Mouse (Mus musculus) stomach, embryonic 14.5 days (tissue): ENCODE data around the gene 4921524J17Rik. TPM values are rescaled to one million over a fixed set of nuclear protein-coding genes. Genes with fewer than 3 reads are reported as not detected.

Experiments used
- ATAC-seq: fragments of 200-750 bp; cut with Nextera tagmentation; 2 replicates; pipeline ENCODE4 v1.8.0; 2017; ENCODE audit warnings: low read depth, moderate TSS enrichment; ENCODE audit not compliant: insufficient number of reproducible peaks, insufficient read depth, low FRiP score
- H3K27ac ChIP-seq: fragments of 300-500 bp; sonication (generic); 2 replicates; pipeline ENCODE4 v1.5.1; 2014; ENCODE audit warnings: mild to moderate bottlenecking, low read length, moderate library complexity, mixed read lengths
- H3K27me3 ChIP-seq: fragments of 300-500 bp; sonication (generic); 2 replicates; pipeline ENCODE4 v1.6.1; 2014; ENCODE audit warnings: low read length, control low read depth, mixed read lengths; ENCODE audit not compliant: control insufficient read depth, insufficient read depth
- H3K36me3 ChIP-seq: fragments of 300-500 bp; sonication (generic); 2 replicates; pipeline ENCODE4 v1.6.1; 2014; ENCODE audit warnings: mild to moderate bottlenecking, control low read depth, low read length, moderate library complexity, mixed read lengths; ENCODE audit not compliant: control insufficient read depth, insufficient read depth
- H3K4me1 ChIP-seq: fragments of 300-500 bp; sonication (generic); 2 replicates; pipeline ENCODE4 v1.6.1; 2014; ENCODE audit warnings: low read length, control low read depth, mixed read lengths; ENCODE audit not compliant: control insufficient read depth, insufficient read depth
- H3K4me2 ChIP-seq: fragments of 300-500 bp; sonication (generic); replicated peaks from 2 replicates; pipeline ENCODE4 v1.6.1; 2014; ENCODE audit warnings: low read depth, low read length, control low read depth
- H3K4me3 ChIP-seq: fragments of 300-500 bp; sonication (generic); 2 replicates; pipeline ENCODE4 v1.5.1; 2014; ENCODE audit warnings: low read depth, low read length, control low read depth
- H3K9ac ChIP-seq: fragments of 300-500 bp; sonication (generic); replicated peaks from 2 replicates; pipeline ENCODE4 v1.6.1; 2014; ENCODE audit warnings: low read depth, mild to moderate bottlenecking, control low read depth, low read length, moderate library complexity, mixed read lengths
- H3K9me3 ChIP-seq: fragments of 300-500 bp; sonication (generic); 2 replicates; pipeline ENCODE4 v1.6.1; 2016; ENCODE audit warnings: low read depth, low read length, control low read depth; ENCODE audit not compliant: control insufficient read depth
- WGBS: fragments of 180-500 bp; shearing (Covaris S2); extraction: QIAGEN DNeasy Blood & Tissue Kit; methylation state at CpG from one replicate; pipeline ENCODE4 v1.1.7; 2014; 5-methylcytosine and 5-hydroxymethylcytosine counted together
- polyA plus RNA-seq: library from polyadenylated mRNA; unstranded; fragments of >200 nt; fragmentation: Nextera tagmentation; extraction: Ambion mirVana; gene quantifications from 2 replicates; pipeline ENCODE4 v1.2.1, GENCODE M21; 2014

4921524J17Rik gene
- polyA plus RNA-seq, 1 experiment from 2014 or later: 37.9 TPM

DNA sequence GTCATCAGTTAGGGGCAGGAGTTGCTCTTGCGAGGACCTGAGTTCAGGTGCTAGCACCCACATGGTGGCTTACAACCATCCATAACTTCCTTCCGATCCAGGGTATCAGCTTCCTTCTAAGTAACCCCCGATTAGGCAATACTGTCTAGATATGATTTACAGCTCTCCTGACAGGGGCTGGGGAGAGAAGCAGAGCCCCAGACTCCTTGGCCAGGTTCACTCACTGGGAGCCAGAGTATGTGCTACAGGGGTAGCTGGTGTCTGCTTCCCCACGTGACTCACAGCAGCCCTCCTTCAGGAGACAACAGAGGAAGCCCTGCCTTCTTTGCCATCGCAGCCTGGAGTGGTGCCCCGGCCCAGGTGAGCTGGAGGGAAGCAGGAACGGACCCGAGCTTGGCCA lies 22.1 kb upstream of the 4921524J17Rik start:
- H3K36me3 ChIP-seq: no peaks in the 10 kb centered on the region
- H3K4me2 ChIP-seq: no peak overlapping the region
- WGBS: 47% methylated on average over 8 of the region's 8 CpGs
- H3K4me3 ChIP-seq: no peak overlapping the region
- ATAC-seq: no peak
- H3K27ac ChIP-seq: no peak overlapping the region
- peaks cover 8% of the 10 kb centered on the region; the same call in 1 of the 2 replicates for H3K4me1 ChIP-seq
- no peaks in the 10 kb centered on the region for H3K9me3 ChIP-seq
- no peaks in the 10 kb centered on the region for H3K27me3 ChIP-seq
- no peak overlapping the region for H3K9ac ChIP-seq

- Histone ChIP-seq H3K27ac (no peak overlapping the region), H3K27me3 (no peaks in the 10 kb centered on the region), H3K36me3 (no peaks in the 10 kb centered on the region), H3K4me3 (no peak overlapping the region), H3K4me1 (peaks cover 8% of the 10 kb centered on the region; the same call in 1 of the 2 replicates), H3K9me3 (no peaks in the 10 kb centered on the region), H3K9ac (no peak overlapping the region), H3K4me2 (no peak overlapping the region)
- ATAC-seq: no peak
- WGBS: 96% methylated on average over 2 of the region's 2 CpGs
These were observed 20.6 kb upstream of the 4921524J17Rik start for GRCm38 (mm10) chr8:85453256-85453655.

DNA sequence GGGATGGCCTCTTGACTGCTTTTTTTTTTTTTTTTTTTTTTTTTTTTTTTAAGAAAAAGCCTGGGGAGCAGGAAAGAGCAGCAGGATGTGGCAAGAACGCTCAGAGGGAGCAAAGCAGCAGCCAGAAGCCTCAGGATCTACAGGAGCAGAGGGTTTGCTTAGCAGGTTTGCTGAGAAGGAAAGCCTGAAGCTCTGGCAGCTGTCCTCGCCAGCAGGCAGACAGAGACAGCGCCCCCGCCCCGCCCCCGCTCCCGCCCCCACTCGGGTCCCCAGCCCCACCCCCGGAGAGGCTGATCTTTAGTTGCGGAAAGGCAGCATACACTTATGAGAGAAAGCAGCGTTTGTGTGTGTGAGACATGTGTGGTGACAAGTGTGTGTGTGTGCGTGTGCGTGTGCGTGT lies 19.7 kb upstream of the 4921524J17Rik start:
- H3K9ac ChIP-seq: no peak overlapping the region
- H3K9me3 ChIP-seq: no peaks in the 10 kb centered on the region
- no peaks in the 10 kb centered on the region for H3K36me3 ChIP-seq
- H3K4me1 ChIP-seq: peaks cover 8% of the 10 kb centered on the region; the same call in 1 of the 2 replicates
- no peaks in the 10 kb centered on the region for H3K27me3 ChIP-seq
- ATAC-seq: no peak
- 20% methylated on average over 14 of the region's 14 CpGs for WGBS
- H3K27ac ChIP-seq: no peak overlapping the region
- no peak overlapping the region for H3K4me3 ChIP-seq
- peak overlapping the region; percentile 32 for H3K4me2 ChIP-seq

GRCm38 (mm10) chr8:85450335-85450734 lies 17.7 kb upstream of the 4921524J17Rik start:
- Histone ChIP-seq H3K9ac (no peak overlapping the region), H3K27ac (no peak overlapping the region), H3K4me2 (no peak overlapping the region), H3K4me1 (peaks cover 8% of the 10 kb centered on the region; the same call in 1 of the 2 replicates), H3K36me3 (no peaks in the 10 kb centered on the region), H3K9me3 (no peaks in the 10 kb centered on the region), H3K27me3 (no peaks in the 10 kb centered on the region), H3K4me3 (no peak overlapping the region)
- 64% methylated on average over 3 of the region's 3 CpGs for WGBS
- ATAC-seq: no peak

DNA sequence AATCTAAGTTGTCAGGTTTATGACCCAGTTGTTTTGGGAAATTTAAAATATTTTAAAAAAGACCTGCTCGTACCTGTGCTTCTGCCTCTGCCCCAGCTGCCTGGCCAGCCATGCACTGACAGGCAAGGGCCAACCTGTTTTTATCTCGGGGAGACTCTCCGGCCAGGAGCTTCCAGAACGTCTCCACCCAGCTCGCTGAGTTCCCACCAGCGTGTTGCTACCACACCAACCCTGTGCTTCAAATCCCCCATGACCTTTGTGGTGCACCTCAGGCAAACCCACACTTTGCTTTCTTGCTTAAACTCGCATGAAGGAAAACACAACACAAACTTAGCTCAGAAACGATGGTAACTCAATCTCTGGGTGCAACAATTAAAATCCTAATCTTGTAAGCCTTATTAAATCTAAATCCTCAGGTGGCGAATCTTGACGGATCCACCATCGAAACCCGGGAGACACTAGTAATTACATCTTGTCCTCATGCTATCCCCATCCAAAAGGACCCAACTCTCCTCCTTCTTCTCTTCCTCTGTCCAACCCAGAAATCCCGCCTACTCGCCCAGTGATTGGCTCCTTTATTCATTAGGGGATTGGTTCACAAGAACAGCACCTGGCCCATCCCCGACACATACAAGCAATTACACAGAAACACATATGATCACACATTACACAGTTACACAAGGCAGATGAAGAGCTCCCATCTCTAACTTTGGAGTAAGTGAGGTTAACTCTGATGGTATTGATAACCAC lies 13.5 kb upstream of the 4921524J17Rik start:
- no peaks in the 10 kb centered on the region for H3K27me3 ChIP-seq
- H3K27ac ChIP-seq: no peak overlapping the region
- H3K4me1 ChIP-seq: no peaks in the 10 kb centered on the region
- WGBS: 78% methylated on average over 15 of the region's 15 CpGs
- H3K9ac ChIP-seq: no peak overlapping the region
- no peaks in the 10 kb centered on the region for H3K9me3 ChIP-seq
- H3K4me2 ChIP-seq: no peak overlapping the region
- H3K36me3 ChIP-seq: no peaks in the 10 kb centered on the region
- ATAC-seq: no peak
- no peak overlapping the region for H3K4me3 ChIP-seq

DNA sequence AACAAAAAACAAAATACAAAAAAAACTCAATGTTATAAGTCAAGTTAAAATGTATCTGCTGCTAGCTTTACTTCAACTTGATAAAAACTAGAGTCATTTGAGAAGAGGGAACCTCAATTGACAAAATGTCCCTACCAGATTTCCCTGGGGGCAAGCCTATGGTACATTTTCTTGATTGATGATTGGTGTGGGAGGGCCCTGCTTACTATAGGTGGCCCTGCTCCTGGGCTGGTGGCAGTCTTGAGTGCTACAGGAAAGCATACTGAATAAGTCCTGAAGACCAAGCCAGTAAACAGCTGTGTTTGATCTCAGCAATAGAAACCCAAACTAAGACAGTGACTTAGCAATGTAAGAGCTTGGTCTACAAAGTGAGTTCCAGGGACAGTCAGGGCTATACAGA lies 11.5 kb upstream of the 4921524J17Rik start:
- no peak for ATAC-seq
- Histone ChIP-seq H3K4me2 (no peak overlapping the region), H3K9me3 (no peaks in the 10 kb centered on the region), H3K4me3 (no peak overlapping the region), H3K27me3 (no peaks in the 10 kb centered on the region), H3K9ac (no peak overlapping the region), H3K27ac (no peak overlapping the region), H3K36me3 (no peaks in the 10 kb centered on the region), H3K4me1 (no peaks in the 10 kb centered on the region)

- Histone ChIP-seq H3K4me2 (no peak overlapping the region), H3K27ac (no peak overlapping the region), H3K4me3 (no peak overlapping the region), H3K36me3 (no peaks in the 10 kb centered on the region), H3K9ac (no peak overlapping the region), H3K27me3 (no peaks in the 10 kb centered on the region), H3K9me3 (no peaks in the 10 kb centered on the region), H3K4me1 (no peaks in the 10 kb centered on the region)
- WGBS: 54% methylated on average over 5 of the region's 5 CpGs
- no peak for ATAC-seq
These were observed 8.9 kb upstream of the 4921524J17Rik start for GRCm38 (mm10) chr8:85441564-85441963.

- no peak overlapping the region for H3K27ac ChIP-seq
- H3K4me3 ChIP-seq: no peak overlapping the region
- H3K9ac ChIP-seq: no peak overlapping the region
- 44% methylated on average over 5 of the region's 5 CpGs for WGBS
- H3K9me3 ChIP-seq: no peaks in the 10 kb centered on the region
- no peak overlapping the region for H3K4me2 ChIP-seq
- peaks cover 12% of the 10 kb centered on the region for H3K4me1 ChIP-seq
- no peak for ATAC-seq
- no peaks in the 10 kb centered on the region for H3K27me3 ChIP-seq
- H3K36me3 ChIP-seq: no peaks in the 10 kb centered on the region
These were observed 3.1 kb upstream of the 4921524J17Rik start for GRCm38 (mm10) chr8:85435736-85436135.

DNA sequence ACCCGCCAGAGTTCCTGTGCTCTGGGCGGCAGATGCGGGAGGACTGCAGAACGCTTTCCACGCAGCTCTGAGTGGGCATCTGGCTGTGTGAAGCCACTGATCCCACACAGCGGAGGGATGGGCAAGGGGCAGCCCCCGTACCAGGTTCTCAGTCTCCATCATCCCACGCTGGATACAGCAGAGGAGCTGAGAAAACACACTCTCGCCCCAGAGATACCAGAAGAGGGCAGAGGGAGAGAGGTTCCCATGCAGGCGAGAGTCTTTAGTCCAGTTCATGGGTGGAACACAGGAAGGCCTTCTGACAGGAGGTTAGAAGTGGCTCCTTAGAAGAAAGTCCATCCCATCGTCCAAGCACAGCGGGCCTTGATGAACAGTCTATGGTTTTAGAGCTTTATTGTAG lies 2.2 kb upstream of the 4921524J17Rik start:
- H3K9me3 ChIP-seq: no peaks in the 10 kb centered on the region
- no peak overlapping the region for H3K27ac ChIP-seq
- H3K36me3 ChIP-seq: no peaks in the 10 kb centered on the region
- no peak overlapping the region for H3K9ac ChIP-seq
- no peak overlapping the region for H3K4me3 ChIP-seq
- peaks cover 14% of the 10 kb centered on the region for H3K4me1 ChIP-seq
- no peaks in the 10 kb centered on the region for H3K27me3 ChIP-seq
- no peak for ATAC-seq
- WGBS: 73% methylated on average over 12 of the region's 12 CpGs
- no peak overlapping the region for H3K4me2 ChIP-seq
